Comparison of ENCODE assay signal across 12 mouse cellular contexts in genomic region chr8:126542090-126542689, GRCm38 (mm10). TPM values are rescaled to one million over a fixed set of nuclear protein-coding genes. Genes with fewer than 3 reads are reported as not detected.
A peak's percentile ranks its signal among the peaks of the same experiment; 100 is the strongest.
DNase-seq lines count a peak whose midpoint lies in the region; ATAC-seq and TF ChIP-seq lines count a peak whose summit lies in the region.
"Had no signal": no experiment of that assay in that cellular context is flagged by ENCODE, and none has a peak within 500 bp of the region (broad histone marks: within the 10 kb centered on the region; RNA-seq: fewer than 3 reads in every experiment).

No protein-coding gene starts in this region.

- TF ChIP-seq POLR2A in testis, adult 2 months (IDR thresholded peaks at IDR 0.05; ENCODE audit: control insufficient read depth, low read depth, low read length) = no peak

- no peak overlapping the region for H3K4me3 ChIP-seq in gastrocnemius, adult 2 months
- H3K4me3 ChIP-seq in testis, adult 2 months (ENCODE audit: control insufficient read depth, low read depth, low read length) = no peak overlapping the region
- H3K4me3 ChIP-seq: hindbrain, embryonic 12.5 days; midbrain, embryonic 12.5 days; neural tube, embryonic 12.5 days had no signal

- H3K4me1 ChIP-seq in testis, adult 2 months (ENCODE audit: control insufficient read depth, insufficient read depth, low read length) = peaks cover 3% of the 10 kb centered on the region; the same call in 1 of the 2 replicates

- DNase-seq in gastrocnemius, adult 2 months = no peak
- DNase-seq in gastrocnemius, adult 8-10 months (ENCODE audit: low spot score in 2 of 2) = no peak
- DNase-seq in kidney, postnatal 14 days = peak; percentile 20
- DNase-seq in kidney, adult 8-10 months = no peak
- DNase-seq in testis, postnatal 14 days (ENCODE audit: low spot score) = no peak
- DNase-seq: lung, embryonic 14.5 days had no signal

- intact Hi-C loops in gastrocnemius, adult 2 months (cut with DNase I) = no loop called here

- H3K27ac ChIP-seq in gastrocnemius, adult 2 months = peak overlapping the region; percentile 58
- 0 out of 2 replicates have a peak overlapping the region, but pooled peaks have one; percentile 1 for H3K27ac ChIP-seq in testis, adult 2 months (ENCODE audit: control insufficient read depth, insufficient read depth, low read depth, low read length)
- H3K27ac ChIP-seq: hindbrain, embryonic 12.5 days; midbrain, embryonic 12.5 days; neural tube, embryonic 12.5 days had no signal

- no peaks in the 10 kb centered on the region for H3K36me3 ChIP-seq in testis, adult 2 months (ENCODE audit: control insufficient read depth, insufficient read depth, low read length)
- H3K36me3 ChIP-seq: hindbrain, embryonic 12.5 days; midbrain, embryonic 12.5 days; neural tube, embryonic 12.5 days had no signal

- no peaks in the 10 kb centered on the region for H3K27me3 ChIP-seq in testis, adult 2 months (ENCODE audit: control insufficient read depth, insufficient read depth, low read length)
- H3K27me3 ChIP-seq: hindbrain, embryonic 12.5 days; midbrain, embryonic 12.5 days; neural tube, embryonic 12.5 days had no signal

- ATAC-seq in megakaryocyte progenitor cell, adult 5-6 weeks (replicated peaks; ENCODE audit: poor library complexity) = peak; percentile 42; the same call in 1 of the 2 replicates
- ATAC-seq: intestine, embryonic 16.5 days had no signal

- TF ChIP-seq CTCF in gastrocnemius, adult 2 months (IDR thresholded peaks at IDR 0.05) = no peak
- TF ChIP-seq CTCF in testis, adult 2 months (IDR thresholded peaks at IDR 0.05; ENCODE audit: control insufficient read depth, insufficient read depth, insufficient replicate concordance, low read depth, low read length) = no peak

RNA-seq across cellular contexts. Expression of gene Irf2bp2, which starts 51.6 kb away (rescaled TPM):
- total RNA-seq in gastrocnemius, adult 2 months (2021) = 10 to 100 TPM; 28.6 to 81.6 TPM
- total RNA-seq in gastrocnemius, adult 8-10 months (2022) = 10 to 100 TPM; 22.2 to 31.2 (median 23.5) TPM
- 3.3 and 3.8 TPM in 2 replicates for polyA plus RNA-seq in testis, adult 2 months (2012; rRNA removed)
- 109 and 114 TPM in 2 replicates for total RNA-seq in megakaryocyte progenitor cell, adult 5-6 weeks (2015)
- 95.7 and 110 TPM in 2 replicates for total RNA-seq in megakaryocyte progenitor cell, adult 5-6 weeks (2017)
